Mouse (Mus musculus): ENCODE data around the gene Rdx. TPM values are rescaled to one million over a fixed set of nuclear protein-coding genes. Genes with fewer than 3 reads are reported as not detected.

Gene Rdx
- polyA plus RNA-seq, 2 experiments from 2014 or later, result 48.1 to 59.2 TPM

- no peak for ATAC-seq
Measured at GRCm38 (mm10) chr9:52113091-52113490, 66.1 kb downstream of the Rdx start.

- ATAC-seq, result no peak
Measured at GRCm38 (mm10) chr9:52119212-52119611, 72.2 kb downstream of the Rdx start.

DNA sequence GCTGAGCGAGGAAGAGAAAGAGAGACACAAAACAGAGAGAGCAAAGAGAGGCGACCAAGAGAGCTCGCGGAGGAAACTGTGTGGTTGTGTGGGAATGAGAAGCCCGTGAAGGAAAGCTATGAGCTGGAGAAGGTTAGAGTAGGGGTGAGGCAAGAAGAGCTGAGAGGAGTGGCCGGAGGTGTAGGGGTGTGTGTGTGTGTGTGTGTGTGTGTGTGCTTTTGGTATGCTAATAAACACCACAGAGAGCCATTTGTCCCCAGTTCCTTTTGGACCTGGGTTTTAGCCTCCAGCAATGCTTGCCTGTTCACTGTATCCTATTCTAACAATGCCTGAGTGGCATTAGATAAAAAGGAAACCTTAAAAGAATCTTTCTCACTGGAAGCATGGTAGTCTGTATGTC, 78.3 kb downstream of the Rdx start:
- no peak for ATAC-seq

DNA sequence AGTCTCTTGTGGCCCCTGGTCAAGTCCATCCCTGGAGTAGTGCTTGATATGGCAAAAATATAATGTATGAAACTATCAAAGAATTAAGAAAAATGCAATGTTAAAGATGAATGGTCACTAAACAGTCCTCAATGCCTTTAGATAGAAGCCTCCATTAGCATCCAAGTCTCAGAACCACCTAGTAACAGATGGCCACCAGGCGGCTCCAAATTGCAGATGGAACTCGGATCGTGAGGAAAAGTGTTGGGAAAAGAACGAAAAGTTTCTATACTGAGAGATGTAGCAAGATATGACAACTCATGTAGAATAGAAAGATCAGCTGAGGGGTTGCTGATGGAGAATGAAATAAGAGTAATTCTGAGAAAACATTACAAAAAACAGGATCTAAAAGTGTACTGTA, 83.4 kb downstream of the Rdx start:
- no peak for ATAC-seq

GRCm38 (mm10) chr9:52132771-52133170, 85.8 kb downstream of the Rdx start:
- no peak for ATAC-seq

Other genes with a start within 250 kb of the Rdx start
- gene Fdx1, start 83.6 kb upstream of the Rdx start, polyA plus RNA-seq (2017; shearing (Covaris generic)), result 10 to 100 TPM; 16.8 to 19.5 TPM
- gene Zc3h12c, start 121.4 kb downstream of the Rdx start, polyA plus RNA-seq (2017; shearing (Covaris generic)), result 1 to 10 TPM; 1.5 to 1.8 TPM